Comparison of ENCODE assay signal across 14 mouse cellular contexts in genomic region chr10:43124156-43124555, GRCm38 (mm10). TPM values are rescaled to one million over a fixed set of nuclear protein-coding genes. Genes with fewer than 3 reads are reported as not detected.
DNase-seq lines count a peak whose midpoint lies in the region; ATAC-seq lines count a peak whose summit lies in the region.
"Had no signal": no experiment of that assay in that cellular context is flagged by ENCODE, and none has a peak within 500 bp of the region (broad histone marks: within the 10 kb centered on the region; RNA-seq: fewer than 3 reads in every experiment).

No protein-coding gene starts in this region.

- no peak for ATAC-seq in inflammation-experienced regulatory T-cells, adult 6 months

- DNase-seq in frontal cortex, postnatal 36 days (ENCODE audit: low spot score in 2 of 2): peak; percentile 54 to 75
- DNase-seq in frontal cortex, postnatal 10 days (ENCODE audit: low spot score in 2 of 2): no peak
- DNase-seq in left cerebral cortex, adult 11 months (ENCODE audit: low spot score): peak; percentile 56
- DNase-seq in left cerebral cortex, postnatal 4 days: no peak
- peak; percentile 10 for DNase-seq in NIH3T3 (ENCODE audit: low read depth)
- peak; percentile 37 to 46 for DNase-seq in left cerebral cortex, postnatal 36 days (ENCODE audit: low spot score in 2 of 2)
- DNase-seq: cerebellum, adult 11-12 months; heart, postnatal 14 days; kidney, adult 9 months; liver; lung, embryonic 14.5 days; thymus, adult 18-20 months had no signal

- intact Hi-C loops in left cerebral cortex, postnatal 4 days (cut with DNase I): no loop called here
- intact Hi-C loops in left cerebral cortex, postnatal 36 days (cut with DNase I): loop anchor here (5.0 kb wide), 1 partner anchor 48 kb away; the partner anchor contains the start of genes 9030612E09Rik and Sobp

RNA-seq across cellular contexts. Expression of gene Sobp, which starts 50.2 kb away (rescaled TPM):
- total RNA-seq in left cerebral cortex, postnatal 4 days (2021): 100 to 1,000 TPM; 130 to 133 TPM
- total RNA-seq in left cerebral cortex, postnatal 36 days (2021): 10 to 100 TPM; 76.7 to 79.5 TPM
- not detected for polyA plus RNA-seq in inflammation-experienced regulatory T-cells, adult 6 months (2017; shearing (Covaris generic))
- total RNA-seq: megakaryocyte progenitor cell, adult 5-6 weeks had no signal

RNA-seq across cellular contexts. Expression of gene 9030612E09Rik, which starts 50.3 kb away (rescaled TPM):
- 1 to 10 TPM; 1.7 to 3.0 TPM for total RNA-seq in left cerebral cortex, postnatal 4 days (2021)
- total RNA-seq in left cerebral cortex, postnatal 36 days (2021): 1 to 10 TPM; 1.4 to 2.8 TPM
- polyA plus RNA-seq in inflammation-experienced regulatory T-cells, adult 6 months (2017; shearing (Covaris generic)): not detected
- total RNA-seq: megakaryocyte progenitor cell, adult 5-6 weeks had no signal
- polyA plus RNA-seq: lung, embryonic 14.5 days had no signal

Comparison
In these comparisons a context has a peak if more than half of its experiments do, and no peak if none do; other contexts are left out.
1. DNase-seq: peak in frontal cortex, postnatal 36 days (2 of 2), left cerebral cortex, adult 11 months (single experiment), NIH3T3 (single experiment) and left cerebral cortex, postnatal 36 days (2 of 2); none in frontal cortex, postnatal 10 days (0 of 2) and left cerebral cortex, postnatal 4 days (single experiment).